Mouse (Mus musculus): ENCODE measurements at regions not wholly inside any gene's neighbourhood (a gene's known extent, or its start where the extent isn't known, plus 50 kb on each side); places are given as distances from the start of the nearest gene placed in this dataset.

GRCm38 (mm10) chr16:95802207-95802606 lies 100.3 kb downstream of the Ets2 start:
- TF ChIP-seq CTCF (conservative IDR thresholded peaks at IDR 0.05; ENCODE audit: insufficient read depth, insufficient read length, low read depth, low read length): no peak
- no peak for TF ChIP-seq POLR2A (IDR thresholded peaks at IDR 0.05; ENCODE audit: low read depth, low read length)

Measured in kidney, adult 2 months (tissue).